Mouse (Mus musculus): ENCODE data around the gene Map7.
A peak's percentile ranks its signal among the peaks of the same experiment; 100 is the strongest.

The Map7 gene

DNA sequence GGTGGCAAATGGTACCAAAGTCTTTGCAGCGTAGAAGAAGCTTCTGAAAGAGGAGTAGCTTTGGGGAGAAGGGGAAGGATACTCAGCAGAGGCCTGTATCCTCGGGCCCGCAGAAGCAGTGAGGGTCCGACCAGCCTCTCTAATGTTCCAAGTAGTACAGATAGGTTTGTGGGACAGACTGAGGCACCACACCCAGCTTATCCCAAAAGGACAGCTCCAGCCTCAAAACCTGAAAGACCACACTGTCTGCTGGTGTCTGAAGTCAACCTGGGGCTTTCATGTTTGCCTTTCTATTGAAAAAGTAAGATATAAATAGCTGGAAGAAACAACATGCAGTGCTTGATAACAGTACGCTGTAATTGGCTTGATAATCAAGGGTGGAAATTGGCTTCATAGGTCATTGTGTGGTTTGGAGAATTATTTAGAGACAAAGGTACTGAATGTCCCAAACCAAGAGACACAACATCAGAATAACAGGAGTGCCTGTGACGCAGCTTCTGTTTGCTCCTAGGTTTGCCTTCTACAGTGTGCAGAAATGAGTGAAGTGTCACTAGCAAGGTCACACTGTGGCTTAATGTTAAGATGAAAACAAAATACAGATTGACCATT lies 42.0 kb downstream of the Map7 start:
- peak; percentile 78 for DNase-seq

DNA sequence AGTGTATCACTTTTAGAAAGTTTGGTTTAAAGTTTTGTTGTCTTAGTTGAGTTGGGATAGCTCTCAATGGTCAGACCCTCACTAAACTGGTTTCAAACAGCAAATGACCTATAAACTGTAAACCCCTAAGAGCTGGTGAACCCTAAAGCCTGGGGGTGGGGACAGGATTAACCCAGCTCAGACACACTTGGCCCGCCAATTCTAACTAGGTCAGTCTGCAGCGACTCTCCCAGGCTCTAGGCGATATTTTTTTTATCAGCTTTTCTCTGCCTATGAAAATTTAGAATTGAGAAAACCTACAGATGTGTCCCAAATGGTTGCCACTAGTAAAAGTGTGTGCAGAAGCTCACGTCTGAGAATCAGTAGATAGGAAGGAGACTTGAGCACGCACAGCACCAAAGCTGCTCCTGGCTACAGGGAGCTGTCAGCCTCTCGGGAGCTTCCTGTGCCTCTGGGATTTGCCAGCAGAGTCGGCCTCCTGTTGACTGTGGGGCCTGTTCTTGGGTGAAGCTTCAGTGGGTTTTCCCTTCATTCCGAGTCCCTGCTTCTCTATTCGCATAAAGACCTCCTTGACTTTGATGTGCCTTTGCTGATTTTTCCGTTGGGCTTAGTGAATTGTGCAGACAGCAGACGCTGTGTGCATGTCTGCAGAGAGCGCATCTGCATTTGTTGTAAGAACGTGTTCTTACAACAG lies 46.7 kb downstream of the Map7 start:
- peak; percentile 81 for DNase-seq

DNA sequence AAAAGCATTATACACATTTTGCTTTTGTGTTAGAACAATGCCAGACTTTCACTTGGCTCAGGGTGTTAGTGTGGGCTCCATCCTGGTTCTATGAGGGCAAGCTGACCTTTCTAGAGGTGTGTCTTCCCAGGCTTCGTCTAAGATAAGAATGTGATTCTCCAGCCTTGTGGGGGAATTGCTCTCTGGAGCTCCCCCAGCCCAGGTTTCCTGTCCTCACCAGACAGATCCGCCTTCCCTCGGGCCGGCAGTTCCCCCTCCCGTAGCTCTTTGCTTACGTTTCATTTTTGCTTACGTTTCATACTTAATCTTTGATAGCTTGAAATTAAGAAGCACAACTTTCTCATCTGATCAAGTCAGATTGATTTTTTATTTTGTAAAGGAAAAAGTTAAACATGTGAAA lies 48.8 kb downstream of the Map7 start:
- DNase-seq = peak; percentile 66

DNA sequence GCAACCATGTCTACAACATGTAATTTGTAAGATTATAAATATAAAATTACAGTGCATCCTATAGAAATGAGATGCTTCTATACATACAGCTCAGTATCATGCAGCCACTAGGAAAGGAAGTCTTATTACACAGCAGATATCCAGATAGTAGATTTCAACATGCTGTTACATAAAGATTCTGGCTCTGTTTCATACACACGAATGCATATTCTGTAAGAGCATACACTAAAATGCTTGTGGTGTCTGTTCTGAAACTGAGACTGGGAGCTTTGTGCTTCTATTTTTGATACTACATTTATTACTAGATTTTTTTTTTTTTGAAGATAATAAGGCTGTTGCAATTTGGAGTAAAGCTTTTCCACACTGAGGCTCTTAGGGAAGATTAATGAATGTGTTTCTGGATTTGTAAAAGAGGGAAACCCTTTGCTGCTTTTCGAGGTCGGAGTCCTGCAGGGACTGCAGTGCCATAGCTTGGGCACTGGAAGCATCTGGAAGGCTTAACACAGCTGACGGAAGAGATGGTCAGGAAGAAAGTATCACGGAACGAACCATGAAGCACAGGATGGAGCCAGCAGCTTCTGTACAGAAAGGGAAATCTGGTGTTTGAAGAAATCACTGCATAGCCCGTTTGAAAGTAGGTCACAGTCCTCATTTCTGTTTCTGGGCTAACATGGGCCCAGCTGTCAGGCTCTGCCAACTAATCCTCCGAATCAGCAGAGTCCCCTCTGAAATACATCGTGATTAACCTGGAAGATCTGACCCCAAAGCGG lies 50.9 kb downstream of the Map7 start:
- DNase-seq = peak; percentile 50

DNA sequence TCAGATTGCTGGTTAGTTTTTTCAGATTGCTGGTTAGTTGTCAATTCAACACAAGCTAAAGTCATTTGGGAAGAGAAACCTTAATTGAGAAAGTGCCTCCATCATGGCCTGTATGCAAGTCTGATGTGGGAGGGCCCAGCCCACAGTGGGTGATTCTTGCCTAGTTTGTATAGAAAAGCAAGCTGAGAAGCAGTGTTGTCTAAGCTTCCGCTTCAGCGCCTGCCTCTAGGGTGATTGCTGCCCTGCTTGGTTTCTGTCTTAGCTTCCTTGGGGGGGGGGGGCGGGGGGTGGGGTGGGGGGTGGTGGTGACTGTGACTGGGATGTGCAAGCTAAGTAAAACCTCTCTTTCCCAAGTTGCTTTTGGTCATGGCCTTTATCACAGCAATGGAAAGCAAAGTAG lies 53.0 kb downstream of the Map7 start:
- DNase-seq = peak; percentile 19

DNA sequence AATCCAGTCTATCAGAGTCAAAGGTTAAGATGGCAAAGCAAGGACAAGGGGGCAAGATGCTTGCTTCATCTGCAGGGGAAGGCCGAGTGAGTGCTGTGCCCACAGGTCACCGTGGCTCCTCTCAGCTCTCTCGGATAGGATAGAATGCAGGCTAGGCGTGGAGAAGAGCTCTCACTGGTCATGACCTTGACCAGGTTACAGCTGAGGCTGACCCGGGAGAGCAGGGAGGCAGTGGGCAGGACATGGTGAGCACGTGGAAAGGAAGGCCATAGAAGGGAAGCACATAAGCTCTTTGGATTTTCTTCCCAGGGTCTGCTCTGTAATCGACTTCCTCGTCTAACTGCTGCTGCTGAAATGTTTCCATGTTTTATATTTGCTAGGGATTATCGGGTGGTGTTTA lies 53.9 kb downstream of the Map7 start:
- peak; percentile 71 for DNase-seq

DNA sequence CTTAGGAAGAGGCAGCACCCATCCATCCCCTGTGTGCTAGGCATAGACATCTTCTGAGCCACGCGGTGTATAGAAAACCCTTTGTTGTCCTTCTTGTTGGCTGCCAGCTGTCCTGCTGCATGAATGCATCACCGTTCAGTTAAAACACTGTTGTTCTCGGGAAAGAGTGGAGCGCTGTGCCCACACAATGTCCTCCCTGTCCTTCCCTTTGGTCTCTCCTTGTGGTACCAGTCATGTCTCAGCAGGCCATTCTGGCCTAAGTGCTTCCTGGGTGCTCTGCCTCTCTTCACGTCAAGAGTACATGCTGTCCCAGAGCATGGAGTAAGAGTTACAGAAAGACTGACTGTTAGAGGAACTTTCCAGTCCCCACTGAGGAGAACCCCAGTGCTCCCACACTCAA lies 54.5 kb downstream of the Map7 start:
- DNase-seq = peak; percentile 31

DNA sequence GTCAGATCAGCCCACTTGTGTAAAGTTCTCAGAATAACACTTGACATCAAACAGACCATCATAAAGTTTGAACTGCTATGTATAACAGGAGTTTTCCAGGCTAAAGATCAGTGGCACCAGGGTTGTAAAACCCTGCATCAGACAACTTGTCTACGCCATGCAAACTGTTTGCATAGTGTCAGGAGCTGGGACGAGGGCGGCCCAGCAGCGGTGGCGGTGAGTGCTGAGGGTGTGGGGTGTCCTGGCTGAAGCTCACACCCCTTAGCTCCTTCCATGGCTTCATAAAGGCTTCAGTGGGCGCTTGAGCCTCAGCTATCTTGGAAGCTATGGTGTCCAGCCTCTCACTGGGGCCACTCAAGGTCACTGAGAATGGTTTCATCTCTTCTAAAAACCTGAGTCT lies 55.2 kb downstream of the Map7 start:
- DNase-seq = peak; percentile 75

DNA sequence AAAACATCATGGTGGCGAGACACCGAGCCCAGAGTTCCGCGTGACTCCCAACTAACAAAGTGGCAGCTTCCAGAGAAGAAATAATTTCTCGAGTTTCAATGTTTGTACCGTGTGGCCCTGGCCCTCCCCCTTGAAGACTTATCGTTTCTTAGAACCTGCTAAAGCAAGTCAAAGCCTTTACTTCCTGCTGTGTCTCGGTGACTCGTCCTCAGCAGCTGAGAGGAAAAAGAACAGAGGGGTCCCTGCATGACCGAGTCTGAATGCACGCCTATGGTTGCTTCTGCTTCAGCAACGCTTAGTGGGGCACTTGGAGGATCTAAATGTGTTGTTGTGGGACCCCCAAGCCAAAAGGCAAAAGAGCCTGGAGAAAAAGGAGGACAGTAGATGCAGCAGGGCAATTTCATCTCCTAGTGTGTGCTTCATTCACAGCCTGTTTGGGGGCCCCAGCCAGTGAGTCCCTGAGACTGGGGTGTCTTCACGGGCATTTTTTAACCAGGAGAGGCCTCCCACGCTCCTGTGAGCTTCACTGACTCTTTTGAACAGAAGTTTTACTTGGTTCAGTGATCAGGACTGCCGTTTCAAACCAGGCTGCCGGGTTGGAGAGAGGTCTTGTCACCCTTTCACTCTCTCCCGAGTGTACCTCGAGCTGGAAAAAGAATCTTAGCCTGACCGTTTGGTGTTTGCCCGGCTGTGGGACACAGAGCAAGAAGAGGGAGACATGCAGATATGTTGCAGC lies 56.6 kb downstream of the Map7 start:
- peak; percentile 64 for DNase-seq

DNA sequence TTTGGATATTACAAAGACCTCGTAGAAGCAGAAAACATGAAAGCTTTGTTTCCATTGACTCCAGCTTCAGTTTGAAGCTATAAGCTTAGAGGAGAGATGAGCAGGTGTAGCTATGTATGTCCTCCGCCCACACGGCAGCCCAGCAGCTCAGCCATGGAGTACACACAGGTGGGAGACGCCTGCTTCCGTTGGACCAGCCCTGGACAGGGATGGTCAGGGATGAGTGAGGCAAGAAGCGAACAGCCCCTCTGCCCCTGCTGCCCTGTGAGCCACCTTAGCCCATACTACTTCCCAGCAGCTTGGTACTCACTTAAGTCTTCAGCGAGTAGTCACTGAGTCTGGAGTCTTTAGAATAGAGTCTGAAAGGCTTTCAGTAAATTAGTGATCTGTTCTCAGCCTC lies 58.7 kb downstream of the Map7 start:
- DNase-seq = peak; percentile 83

DNA sequence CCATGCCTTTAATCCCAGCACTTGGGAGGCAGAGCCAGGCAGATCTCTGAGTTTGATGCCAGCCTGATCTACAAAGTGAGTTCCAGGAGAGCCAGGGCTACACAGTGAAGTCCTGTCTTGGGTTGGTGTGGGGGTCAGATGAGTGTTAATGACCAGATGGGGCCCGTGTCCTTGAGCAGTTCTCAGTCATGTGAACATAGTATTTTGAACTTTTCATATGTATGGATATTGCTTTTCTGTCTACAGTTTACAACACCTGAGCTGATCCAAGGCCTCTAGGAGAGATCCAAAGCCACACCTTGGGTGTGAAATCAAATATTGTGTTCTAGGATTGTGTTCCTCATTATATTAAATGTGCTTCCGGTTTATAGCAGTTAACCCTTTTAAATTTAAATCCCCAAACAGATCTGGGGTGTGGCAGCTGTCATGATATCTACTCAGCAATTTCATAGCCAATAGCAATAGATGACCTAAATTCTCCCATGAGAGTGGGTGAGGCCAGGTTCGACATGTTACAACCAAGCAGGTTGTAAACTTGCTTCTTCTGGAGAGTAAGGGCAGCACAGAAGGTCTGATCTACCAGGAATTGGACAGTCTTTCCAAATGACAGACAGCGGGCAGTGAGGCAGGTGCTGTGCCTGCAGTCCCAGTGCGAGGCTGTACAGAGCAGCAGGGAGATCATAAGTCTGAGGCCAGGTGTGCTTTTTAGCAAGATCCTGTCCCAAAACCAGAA lies 61.5 kb downstream of the Map7 start:
- peak; percentile 53 for DNase-seq

DNA sequence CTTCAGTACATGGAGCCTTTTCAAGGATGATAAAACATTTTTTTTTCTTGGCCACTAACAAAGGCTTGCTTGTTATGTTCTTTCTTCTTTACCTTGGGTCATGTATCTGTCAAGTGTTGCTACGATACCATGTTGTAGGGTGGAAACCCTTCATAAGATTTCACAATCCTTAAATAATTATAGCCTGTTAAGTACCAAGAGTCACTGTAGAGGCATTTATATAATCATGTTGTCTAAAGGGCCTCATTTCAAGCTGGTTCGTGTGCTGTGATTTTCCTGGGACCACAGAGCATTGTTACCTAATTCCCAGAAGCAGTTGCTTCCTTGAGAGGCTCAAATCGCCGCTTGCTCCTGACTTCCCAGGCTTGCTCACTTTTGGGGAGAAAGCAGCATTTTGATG lies 66.1 kb downstream of the Map7 start:
- DNase-seq = no peak

DNA sequence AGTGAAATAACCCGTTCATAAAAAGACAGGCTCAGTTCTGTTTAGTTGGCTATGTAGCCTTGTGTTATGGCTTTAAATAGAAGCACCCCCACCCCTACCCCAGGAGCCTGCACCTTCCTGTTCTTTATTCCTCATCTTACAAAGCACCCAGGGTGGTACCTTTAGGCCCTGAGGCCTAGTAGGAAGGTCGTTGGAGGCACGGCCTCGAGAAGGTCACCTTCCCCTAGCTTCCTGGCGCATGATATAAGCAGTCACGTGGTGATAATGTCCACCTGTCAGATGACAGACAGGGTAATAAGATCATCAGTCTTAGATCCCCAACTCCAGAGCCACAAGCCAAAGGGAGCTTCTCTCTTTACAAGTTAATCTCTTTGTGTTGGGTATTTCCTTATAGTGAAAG lies 68.7 kb downstream of the Map7 start:
- peak; percentile 30 for DNase-seq

DNA sequence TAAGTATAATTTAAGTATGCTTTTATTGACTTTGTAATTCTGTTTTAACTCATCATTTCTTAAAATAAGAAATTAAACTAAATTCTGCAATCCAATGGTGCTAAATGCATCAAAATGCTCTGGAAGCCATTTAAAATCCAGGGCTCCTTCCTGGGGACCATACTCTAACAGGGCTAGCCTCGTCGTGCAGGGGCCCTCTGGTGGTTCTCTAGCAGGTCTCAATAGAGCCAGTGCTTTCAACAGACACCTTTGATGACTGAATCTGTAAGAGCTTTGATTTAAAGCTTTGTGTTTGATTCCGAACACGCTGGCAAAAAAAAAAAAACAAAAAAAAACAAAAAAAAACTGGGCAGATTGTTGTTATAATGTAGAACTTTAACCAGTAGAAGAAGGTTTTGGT lies 70.6 kb downstream of the Map7 start:
- no peak for DNase-seq

DNA sequence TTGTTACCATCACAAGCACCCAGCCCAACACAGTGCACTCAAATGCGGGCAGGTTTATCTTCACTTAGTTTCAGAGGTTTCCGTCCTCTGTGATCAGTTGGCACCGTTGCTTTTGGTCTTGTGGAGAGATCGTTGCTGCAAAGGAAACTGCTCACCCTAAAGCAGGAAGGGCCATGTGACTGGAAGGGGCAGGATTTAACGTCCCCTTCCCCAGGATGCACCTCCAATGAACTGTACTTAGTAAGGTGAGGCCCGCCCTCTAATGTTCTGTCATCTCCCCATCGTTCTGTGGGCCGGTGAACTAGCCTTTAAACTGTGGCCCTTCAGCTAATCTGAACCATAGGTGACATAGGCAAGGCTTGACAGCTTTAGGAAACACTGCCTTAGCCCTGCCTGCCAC lies 71.3 kb downstream of the Map7 start:
- DNase-seq = peak; percentile 82

DNA sequence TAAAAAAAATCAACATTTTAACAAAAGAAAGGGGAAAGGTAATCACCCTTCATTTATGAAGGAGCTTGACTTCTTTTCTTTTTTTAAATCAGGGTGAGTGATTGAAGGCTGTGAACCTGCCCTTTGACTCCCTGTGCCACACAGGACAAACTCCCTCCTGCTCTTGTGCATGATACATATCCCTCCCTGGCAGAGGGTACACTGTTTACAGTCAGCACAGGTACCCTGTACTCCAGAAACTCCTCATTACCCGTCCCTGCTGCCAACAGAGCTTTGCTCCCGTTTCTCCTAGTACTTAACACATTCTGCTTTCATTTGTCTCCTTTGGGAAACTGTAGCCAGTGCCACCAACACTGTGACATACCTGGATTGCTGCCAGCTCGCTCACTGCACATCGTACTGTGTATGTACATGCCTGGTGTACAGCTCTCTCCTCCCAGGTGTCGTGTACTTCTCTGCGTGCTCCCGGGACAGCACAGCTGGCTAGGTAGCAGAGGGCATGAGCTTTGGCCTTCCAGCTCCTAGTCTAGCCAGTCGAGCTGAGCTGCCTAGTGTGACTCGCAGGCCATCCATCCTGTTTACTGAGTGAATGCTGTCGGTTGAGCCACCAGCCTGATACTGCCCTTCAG lies 72.3 kb downstream of the Map7 start:
- peak; percentile 87 for DNase-seq

DNA sequence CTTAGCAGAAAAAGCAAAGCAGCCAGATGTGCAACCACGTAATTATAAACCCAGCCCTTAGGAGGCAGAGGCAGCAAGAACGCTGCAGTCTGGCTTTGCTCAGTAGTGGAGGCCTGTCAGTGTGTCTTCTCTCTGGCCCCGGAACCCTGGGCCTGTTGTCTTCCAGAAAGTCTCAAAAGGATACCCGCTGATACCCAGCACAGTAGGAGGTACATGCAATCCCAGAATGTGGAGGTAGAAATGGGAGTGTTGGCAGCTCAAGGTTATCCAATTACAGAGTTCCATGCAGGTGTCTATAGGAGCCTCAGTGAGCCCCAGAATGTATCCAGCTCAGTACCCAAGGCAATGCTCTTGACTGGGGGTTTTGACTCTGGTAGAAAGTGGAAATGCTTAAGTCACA lies 73.7 kb downstream of the Map7 start:
- DNase-seq = peak; percentile 36

DNA sequence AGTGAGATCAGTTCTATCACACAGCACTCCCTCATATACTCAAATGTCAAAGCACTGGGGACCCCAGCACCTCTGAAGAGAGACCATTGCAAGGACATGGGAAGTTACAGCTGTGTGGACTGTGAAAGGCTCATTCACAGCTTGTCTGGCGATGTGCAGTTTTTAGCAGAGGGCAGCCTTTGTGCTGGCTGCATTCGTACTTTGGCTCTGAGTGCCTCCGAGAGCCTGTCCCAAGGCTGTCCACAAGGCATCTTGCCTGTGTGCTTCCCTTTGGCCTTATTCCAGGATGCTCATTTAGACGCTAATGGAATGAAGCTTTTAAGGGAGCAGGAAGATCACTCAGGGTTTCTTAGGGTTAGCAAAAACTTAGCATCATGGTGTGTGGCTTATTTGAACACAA lies 78.5 kb downstream of the Map7 start:
- no peak for DNase-seq

DNA sequence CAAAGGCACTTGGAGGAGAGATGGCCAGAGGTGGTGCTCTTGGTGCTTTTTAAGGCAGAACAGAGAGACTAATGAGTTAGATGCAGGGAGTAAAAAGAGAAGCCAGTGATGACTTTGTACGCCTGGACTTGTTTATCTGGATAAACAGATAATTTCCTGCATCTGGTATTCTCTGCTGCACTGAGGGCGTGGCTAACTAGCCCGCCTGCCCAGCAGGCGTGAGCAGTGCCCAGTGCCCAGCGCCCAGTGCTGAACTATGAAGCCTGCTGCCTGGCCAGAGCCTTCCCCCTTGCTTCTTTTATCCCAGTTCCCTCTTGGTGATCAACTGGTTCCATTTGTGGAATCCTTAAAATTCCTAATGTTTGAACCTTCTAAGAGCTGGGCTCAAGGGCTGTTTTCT lies 81.8 kb downstream of the Map7 start:
- no peak for DNase-seq

DNA sequence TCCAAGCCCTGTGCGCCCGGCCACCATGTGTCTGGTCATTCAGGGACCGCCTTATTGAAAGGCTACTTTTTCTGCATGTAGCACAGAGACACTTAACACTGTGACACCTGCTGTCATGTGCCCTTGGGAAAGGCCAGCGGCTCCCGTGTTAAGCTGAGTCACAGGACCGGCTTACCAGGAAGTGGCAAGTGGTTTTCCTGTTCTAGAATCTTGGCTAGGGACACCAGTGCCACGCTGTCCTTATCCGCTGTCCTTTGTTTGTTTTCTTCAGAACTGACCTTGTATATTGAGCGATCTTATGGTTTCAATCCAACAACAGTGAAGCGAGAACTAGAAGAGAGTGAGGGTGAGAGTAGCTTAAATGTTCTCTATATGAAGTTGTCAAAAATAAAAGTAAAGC lies 85.2 kb downstream of the Map7 start:
- no peak for DNase-seq

DNA sequence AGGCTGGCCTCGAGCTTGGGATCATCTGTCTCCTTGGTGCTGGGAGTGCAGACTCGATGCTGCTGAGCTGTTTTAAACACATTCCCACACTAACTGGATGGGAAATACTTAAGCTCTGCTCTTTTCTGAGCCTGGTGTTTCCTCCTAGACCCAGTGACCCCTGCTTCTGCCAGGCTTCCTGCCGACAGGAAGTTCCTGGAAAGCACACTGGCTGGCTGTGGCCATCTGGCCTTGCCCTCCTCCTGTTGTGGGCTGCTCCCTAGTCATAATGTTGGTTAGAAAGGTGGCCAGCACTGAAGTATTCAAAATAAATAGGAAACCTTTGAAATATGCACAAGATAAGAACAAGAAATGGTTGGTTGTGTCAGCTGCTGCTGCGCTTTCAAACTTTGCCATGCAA lies 86.2 kb downstream of the Map7 start:
- DNase-seq = no peak

DNA sequence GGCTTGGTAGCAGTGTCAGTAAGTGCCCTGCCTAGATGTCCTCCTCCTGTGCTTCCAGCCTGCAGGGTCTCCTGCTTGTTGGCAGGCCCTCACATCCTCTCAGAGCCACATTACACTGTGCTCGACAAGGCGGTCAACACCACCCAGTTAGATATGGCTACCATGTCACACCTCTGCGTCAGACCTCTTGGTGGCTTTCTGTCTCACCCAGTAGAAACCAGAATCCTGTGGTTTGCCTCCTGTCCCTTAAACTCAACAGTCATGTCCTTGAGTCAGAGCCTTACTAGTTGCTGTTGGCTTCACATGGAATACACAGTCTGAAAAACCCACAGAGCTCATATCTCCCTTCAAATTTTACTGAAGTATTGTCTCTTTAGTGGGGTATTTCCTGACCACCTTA lies 87.4 kb downstream of the Map7 start:
- DNase-seq = no peak
